Mouse (Mus musculus): Measurements from ENCODE around the gene Ms4a10. TPM values are rescaled to one million over a fixed set of nuclear protein-coding genes. Genes with fewer than 3 reads are reported as not detected.

Ms4a10 gene
- not detected in 3 replicates for total RNA-seq (2017)

DNA sequence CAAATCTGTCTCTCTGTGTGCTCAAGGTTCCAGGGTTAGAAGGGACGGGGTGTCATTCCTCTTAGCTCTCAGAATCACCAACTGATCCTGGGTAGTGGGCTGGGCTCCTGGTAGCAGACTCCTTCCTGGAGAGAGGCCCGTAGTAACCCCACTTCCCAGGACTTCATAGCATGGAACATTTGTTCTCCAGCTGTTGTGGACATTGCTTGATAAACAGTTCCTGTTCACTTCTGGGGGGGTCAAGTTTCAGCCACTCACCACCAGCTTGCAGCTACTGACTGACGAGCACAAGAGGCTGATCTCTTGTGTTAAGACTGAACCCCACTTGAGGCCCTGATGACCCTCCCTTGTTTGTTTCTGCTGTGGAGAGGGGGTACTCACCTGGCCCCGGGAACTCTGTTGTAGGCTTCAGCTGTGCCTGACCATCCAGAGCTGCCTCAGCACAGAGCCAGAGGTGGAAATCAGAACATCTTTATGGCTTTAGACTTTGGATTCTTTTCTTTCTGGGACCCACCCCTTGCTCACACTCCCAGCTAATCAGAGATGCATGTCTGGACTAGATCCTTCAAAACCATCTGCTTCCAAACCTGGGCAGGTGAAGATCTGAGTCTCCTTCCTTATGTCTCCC lies at the start of gene Ms4a10:
Gene Ms4a10, minus strand, starts transcription at position 433 of the 628 bp plus-strand sequence.
- ATAC-seq (replicated peaks; ENCODE audit: insufficient number of reproducible peaks, low FRiP score, low TSS enrichment, poor library complexity, severe bottlenecking) = no peak

DNA sequence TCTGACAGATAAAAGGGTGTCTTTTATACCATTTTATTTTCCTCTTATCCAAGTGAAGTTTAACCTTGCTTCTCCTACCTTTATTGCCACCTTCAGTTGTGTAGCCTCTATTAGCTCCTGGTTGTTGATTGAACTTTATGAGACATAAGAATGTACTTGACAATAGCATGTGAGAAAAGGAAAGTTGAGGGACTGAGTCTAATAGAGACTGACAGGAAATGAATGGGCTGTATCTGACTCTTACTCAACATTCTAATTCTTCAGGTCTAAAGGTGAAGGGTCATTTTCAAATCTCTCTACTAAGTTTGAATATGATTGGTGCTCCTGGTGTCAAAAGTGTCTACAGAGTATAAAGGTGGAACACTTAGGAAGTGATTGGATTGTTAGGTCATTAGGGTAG lies 47.9 kb upstream of the Ms4a10 start:
- no peak for ATAC-seq (replicated peaks; ENCODE audit: insufficient number of reproducible peaks, low FRiP score, low TSS enrichment, poor library complexity, severe bottlenecking)

GRCm38 (mm10) chr19:11017891-11018290 lies 43.4 kb upstream of the Ms4a10 start, which contains the start of gene Ms4a18:
Gene Ms4a18, minus strand, starts transcription at chr19:11018031.
- ATAC-seq (replicated peaks; ENCODE audit: insufficient number of reproducible peaks, low FRiP score, low TSS enrichment, poor library complexity, severe bottlenecking) = no peak

DNA sequence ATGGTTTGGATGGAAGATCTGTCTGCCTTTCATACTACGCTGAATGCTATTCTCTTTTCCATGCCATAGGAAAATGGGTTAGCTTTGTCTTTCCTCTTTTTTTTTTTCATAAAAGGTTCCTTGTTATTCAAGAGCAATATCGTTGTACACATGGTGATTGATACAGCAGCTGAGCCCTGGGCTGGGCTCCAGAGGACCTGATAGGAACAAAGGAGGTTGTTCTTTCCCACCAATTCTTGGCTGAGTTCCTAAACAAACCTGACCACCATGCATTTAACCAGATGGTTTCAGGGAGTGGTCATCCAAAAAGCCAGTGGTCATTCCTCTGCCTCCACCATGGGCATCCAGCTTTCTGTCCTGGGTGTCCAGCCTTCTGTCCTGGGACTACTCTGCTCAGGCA lies 42.8 kb upstream of the Ms4a10 start:
- ATAC-seq (replicated peaks; ENCODE audit: insufficient number of reproducible peaks, low FRiP score, low TSS enrichment, poor library complexity, severe bottlenecking) = no peak

DNA sequence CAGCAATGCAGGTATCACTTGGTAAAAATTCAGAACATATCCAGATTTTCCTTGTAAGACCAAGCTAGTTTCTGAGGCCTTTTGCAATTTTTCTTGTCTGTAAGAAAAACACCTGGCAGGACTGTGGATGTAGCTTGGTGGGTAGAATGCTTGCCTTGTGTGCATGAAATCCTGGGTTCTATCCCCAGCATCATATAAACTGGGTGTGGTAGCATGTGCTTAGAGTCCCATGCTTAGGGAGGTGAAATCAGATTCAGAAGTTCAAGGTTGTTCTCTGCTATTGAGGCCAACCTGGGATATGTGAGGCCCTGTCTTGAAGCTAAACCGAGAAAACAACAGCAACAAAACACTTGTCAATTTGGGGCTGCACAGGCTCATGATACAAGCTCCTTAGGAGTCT lies 41.5 kb upstream of the Ms4a10 start:
- no peak for ATAC-seq (replicated peaks; ENCODE audit: insufficient number of reproducible peaks, low FRiP score, low TSS enrichment, poor library complexity, severe bottlenecking)

- ATAC-seq (replicated peaks; ENCODE audit: insufficient number of reproducible peaks, low FRiP score, low TSS enrichment, poor library complexity, severe bottlenecking) = no peak
These were observed 41.0 kb upstream of the Ms4a10 start for GRCm38 (mm10) chr19:11015468-11015867.

DNA sequence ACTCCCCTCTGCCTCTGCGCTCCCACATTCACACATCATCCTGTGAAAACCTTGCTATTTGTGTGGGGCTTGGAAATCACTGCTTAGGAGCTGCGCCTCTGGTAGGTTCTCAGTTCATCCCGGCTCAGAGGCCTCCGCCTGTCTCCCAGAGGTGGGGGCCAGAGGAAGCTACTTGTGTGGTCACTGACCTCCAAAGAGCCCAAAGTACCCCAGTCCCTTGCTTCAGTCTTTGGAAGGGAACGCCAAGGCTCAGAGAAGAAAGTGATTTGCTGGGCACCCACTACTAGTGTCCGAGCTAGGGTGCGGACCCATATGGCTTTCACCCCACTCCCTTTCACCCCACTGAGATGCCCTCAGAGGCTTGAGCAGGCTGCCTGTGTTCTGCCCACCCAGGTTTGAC lies 18.7 kb upstream of the Ms4a10 start, which contains the start of gene Ms4a15:
Gene Ms4a15, minus strand, starts transcription at position 101 of the 400 bp plus-strand sequence.
- no peak for ATAC-seq (replicated peaks; ENCODE audit: insufficient number of reproducible peaks, low FRiP score, low TSS enrichment, poor library complexity, severe bottlenecking)

GRCm38 (mm10) chr19:10991911-10992310 lies 17.4 kb upstream of the Ms4a10 start:
- no peak for ATAC-seq (replicated peaks; ENCODE audit: insufficient number of reproducible peaks, low FRiP score, low TSS enrichment, poor library complexity, severe bottlenecking)

GRCm38 (mm10) chr19:10990751-10991150 lies 16.3 kb upstream of the Ms4a10 start:
- peak; percentile 47 for ATAC-seq (replicated peaks; ENCODE audit: insufficient number of reproducible peaks, low FRiP score, low TSS enrichment, poor library complexity, severe bottlenecking)

GRCm38 (mm10) chr19:10988563-10988962 lies 14.1 kb upstream of the Ms4a10 start:
- ATAC-seq (replicated peaks; ENCODE audit: insufficient number of reproducible peaks, low FRiP score, low TSS enrichment, poor library complexity, severe bottlenecking) = peak; percentile 37

- no peak for ATAC-seq (replicated peaks; ENCODE audit: insufficient number of reproducible peaks, low FRiP score, low TSS enrichment, poor library complexity, severe bottlenecking)
These were observed 11.4 kb upstream of the Ms4a10 start for GRCm38 (mm10) chr19:10985889-10986288.

GRCm38 (mm10) chr19:10984551-10984950 lies 10.1 kb upstream of the Ms4a10 start:
- no peak for ATAC-seq (replicated peaks; ENCODE audit: insufficient number of reproducible peaks, low FRiP score, low TSS enrichment, poor library complexity, severe bottlenecking)

DNA sequence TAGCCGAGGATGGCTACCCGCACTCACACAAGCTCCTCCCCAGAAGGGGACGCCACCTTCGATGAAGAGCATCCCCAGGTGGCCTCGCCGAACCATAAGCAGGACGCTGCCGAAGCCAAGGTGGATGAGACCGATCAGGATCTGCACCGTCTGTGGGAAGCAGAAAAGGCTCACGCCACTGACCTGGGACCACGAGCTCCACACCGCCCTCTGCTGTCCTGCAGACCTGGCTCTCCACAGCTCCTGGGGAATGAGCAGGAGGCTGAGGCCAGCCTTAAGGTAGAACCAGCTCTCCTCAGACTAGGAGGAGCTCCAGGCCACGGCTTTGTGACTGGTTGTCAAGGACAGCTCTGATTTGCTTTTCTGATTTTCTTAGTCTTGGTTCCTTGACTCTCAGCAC lies 8.7 kb upstream of the Ms4a10 start:
- no peak for ATAC-seq (replicated peaks; ENCODE audit: insufficient number of reproducible peaks, low FRiP score, low TSS enrichment, poor library complexity, severe bottlenecking)

DNA sequence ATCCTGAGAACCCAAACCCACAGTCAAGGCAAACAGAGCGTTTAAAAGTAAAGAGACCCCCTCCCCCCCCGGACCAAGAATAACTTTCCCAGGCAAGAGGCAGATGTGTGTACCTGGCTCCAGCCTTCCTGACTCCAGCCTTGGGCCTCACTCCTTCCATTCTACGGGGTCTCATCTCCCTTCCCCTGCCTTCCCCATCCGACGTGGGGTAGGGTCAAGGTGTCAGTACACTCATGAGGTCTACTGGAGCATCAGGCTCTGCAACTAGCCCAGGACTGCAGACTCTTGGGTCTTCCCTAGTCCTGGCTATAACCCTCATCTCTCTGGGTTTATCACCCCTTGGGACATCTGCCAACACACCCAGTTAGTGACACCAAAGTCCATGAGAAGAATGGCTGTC lies 5.7 kb upstream of the Ms4a10 start:
- no peak; the same call in 1 of the 2 replicates for ATAC-seq (replicated peaks; ENCODE audit: insufficient number of reproducible peaks, low FRiP score, low TSS enrichment, poor library complexity, severe bottlenecking)

DNA sequence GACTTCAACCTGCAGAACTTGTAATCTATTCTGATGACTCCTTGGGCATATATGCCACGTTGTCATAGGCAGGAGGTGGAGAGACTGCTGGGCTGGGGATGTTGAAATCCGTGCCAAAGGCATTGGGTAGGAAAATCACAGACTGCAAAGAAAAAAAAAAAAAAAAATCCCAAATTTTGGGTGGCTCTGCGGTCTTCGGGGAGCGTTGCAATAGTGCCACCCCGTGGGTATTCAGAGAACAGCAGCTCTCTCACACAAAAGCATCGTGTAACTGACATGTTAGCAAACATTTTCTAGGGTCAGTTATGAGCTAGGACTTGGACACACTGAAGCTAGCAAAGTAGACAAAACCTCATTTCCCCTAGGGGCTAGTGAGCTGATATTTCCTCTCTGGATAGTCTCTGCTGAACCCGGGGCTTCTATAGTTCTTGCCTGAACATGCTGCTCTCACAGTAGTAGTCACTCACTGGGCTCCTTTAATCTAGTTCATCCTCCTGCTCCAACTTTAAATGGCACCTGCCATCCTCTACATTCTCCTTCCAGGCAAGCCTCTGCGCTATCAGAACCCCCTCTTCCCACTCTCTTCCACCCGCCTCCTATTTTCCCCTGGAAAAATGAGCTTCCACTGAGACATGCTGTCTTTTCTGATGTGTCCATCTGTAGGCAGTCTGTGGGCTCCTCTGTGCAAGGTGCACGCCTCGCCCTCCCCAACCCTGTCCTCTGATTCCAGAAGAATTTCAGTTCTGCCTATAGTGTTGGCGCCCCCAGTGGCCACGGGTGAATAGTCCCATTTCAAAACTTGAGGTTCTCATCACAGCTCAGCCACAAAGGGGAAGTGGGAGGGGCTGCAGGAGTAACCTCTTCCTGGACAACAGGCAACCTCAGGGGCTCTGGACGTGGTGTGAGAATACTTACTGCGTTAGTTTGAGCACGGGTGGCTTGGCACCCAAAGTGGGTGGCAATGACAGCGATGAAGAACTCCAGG lies 5.0 kb upstream of the Ms4a10 start:
- ATAC-seq (replicated peaks; ENCODE audit: insufficient number of reproducible peaks, low FRiP score, low TSS enrichment, poor library complexity, severe bottlenecking) = peak; percentile 89

DNA sequence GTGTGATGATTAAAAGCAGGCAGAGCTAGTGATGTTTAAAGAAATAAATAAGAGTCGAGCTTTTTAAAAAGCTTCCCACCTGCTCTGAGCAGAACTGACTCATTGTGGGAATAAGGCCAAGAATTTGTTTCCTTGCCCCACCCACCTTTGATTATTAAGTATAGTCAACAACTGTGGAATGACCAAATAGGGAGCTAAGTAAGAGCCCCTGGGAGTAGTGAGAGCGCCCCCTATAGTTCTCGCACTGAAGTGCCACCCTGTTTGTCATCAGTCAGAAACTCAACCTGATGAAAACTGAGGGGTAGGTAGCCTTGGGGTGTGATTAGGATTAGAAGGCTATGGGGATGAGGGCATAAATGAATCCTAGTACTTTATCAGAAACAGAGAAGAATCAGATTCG lies 1.8 kb upstream of the Ms4a10 start:
- ATAC-seq (replicated peaks; ENCODE audit: insufficient number of reproducible peaks, low FRiP score, low TSS enrichment, poor library complexity, severe bottlenecking) = no peak

- no peak for ATAC-seq (replicated peaks; ENCODE audit: insufficient number of reproducible peaks, low FRiP score, low TSS enrichment, poor library complexity, severe bottlenecking)
These were observed 717 bp upstream of the Ms4a10 start for GRCm38 (mm10) chr19:10975187-10975586.

GRCm38 (mm10) chr19:10973187-10973586 lies 1.3 kb downstream of the Ms4a10 start:
- no peak for ATAC-seq (replicated peaks; ENCODE audit: insufficient number of reproducible peaks, low FRiP score, low TSS enrichment, poor library complexity, severe bottlenecking)

DNA sequence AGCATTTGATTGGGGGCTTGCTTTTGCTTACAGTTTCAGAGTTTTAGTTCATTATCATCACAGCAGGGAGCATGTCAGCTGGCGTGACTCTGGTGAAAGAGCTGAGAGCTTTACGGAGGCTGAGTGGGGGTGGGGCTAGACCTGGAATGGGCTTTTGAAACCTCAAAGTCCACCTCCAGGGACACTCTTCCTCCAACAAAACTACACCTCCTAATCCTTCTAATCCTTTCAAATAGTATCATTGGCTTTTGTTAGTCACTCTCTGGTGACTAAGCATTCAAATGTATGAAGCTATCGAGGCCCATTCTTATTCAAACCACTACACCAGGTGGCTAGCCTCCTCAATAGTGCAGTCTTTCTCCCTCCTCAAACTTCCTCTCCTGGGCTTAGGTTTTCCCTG lies 1.8 kb downstream of the Ms4a10 start:
- ATAC-seq (replicated peaks; ENCODE audit: insufficient number of reproducible peaks, low FRiP score, low TSS enrichment, poor library complexity, severe bottlenecking) = no peak

- no peak for ATAC-seq (replicated peaks; ENCODE audit: insufficient number of reproducible peaks, low FRiP score, low TSS enrichment, poor library complexity, severe bottlenecking)
These were observed 4.0 kb downstream of the Ms4a10 start for GRCm38 (mm10) chr19:10970457-10970856.

Data from monocyte, adult 5-6 weeks (primary cell).